Mouse (Mus musculus) liver, postnatal 0 days (tissue): ENCODE measurements around the gene Hoxa7.

Experiments used
- CTCF ChIP-seq: sonication (generic); IDR thresholded peaks from 2 replicates; pipeline ENCODE4 v1.5.1; 2016; ENCODE audit warnings: antibody characterized with exemption, low read depth
- EP300 ChIP-seq: IDR thresholded peaks from 2 replicates; pipeline ENCODE4 v1.6.1; 2016; ENCODE audit warnings: antibody characterized with exemption, low read depth, mild to moderate bottlenecking

GRCm38 (mm10) chr6:52201269-52201668 is 20.4 kb downstream of the Hoxa7 start:
- TF ChIP-seq EP300 (no peak), CTCF (no peak)
